Mouse (Mus musculus) CD4-positive, CD25-positive, alpha-beta regulatory T cell, adult 2 months (primary cell): ENCODE measurements around the gene Slc26a3.

Source experiments
- DNase-seq: peaks from one replicate; pipeline ENCODE4 v3.0.0-alpha.2; 2012; ENCODE audit warnings: low read depth, low spot score

Slc26a3 gene

DNA sequence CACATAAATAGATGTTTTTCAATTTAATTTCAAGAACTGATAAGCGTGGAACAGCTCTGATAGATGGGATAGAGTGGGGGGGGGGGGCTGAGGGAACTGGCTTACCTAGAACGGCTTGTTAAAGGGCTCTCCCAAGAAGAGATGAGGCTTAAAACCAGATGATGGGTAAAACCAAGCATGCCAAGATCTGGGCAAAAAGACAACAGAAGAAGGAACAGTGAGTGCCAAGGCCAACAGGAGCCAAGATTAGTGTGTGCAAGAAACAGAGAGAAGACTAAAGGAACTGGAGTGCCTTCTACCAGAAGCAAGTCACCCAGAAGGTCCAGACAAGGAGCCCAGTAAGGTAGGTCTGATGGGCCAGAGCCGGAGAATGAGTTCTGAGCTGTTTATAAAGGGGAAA lies at the start of gene Slc26a3:
Gene Slc26a3, plus strand, starts transcription at position 301 of the 400 bp plus-strand sequence.
- DNase-seq, result no peak

DNA sequence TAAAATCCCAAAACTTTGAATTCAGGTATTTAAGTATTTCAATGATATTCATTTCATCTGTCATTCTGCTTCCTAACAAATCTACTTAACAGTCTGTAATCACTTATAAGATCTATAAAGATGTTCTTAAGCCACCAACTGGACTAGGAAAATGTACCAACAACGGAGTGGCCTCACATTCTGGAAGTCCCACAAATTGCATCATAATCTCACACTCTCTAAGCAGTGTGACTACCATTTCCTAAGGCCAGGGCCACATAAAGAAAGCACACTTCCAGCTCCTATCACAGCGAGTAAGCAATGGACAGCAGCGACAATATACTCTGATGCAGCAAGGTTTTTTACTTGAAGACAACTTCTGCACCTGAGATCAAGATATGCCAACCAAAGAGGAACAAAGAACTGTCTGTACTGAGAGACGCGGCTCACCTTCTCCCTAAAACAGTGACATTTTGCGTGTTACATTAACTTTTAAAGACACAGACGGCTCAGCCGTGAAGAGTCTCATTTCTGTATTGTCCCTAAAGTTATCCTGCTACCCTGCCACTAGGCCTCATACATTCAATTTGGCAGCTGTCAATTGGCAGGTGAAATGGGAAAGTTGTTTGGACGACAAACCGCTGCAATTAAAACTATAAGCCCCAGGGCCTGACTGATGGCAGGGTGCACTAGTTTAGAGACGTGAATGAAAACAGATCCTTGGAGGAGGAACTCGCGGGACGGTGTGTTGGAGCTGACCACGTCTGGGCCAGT lies 40.3 kb upstream of the Slc26a3 start:
- DNase-seq, result no peak

- DNase-seq, result peak; percentile 98
Observed at GRCm38 (mm10) chr12:31350944-31351928, 39.4 kb upstream of the Slc26a3 start, which contains the start of gene Dld. Gene Dld, minus strand, starts transcription at chr12:31351453.

DNA sequence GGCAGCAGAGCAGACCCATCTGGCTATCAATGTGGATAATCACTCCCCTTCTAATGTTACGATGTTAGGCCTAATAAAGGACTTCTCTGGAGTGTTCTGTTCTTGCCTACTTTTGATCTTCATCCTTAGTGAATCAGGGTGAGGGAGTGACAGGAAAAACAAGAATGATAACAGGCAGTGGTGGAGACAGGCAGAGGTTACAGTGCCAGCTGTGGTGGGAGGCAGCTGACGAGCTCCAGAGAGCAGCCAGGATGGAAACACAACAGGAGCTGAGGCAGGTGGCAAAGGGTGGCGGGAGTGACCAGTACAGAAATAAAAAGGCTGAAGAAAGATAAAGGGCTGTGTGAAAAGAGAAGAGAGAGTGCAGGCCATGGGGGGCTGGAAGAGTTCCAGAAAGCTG lies 24.2 kb upstream of the Slc26a3 start:
- no peak for DNase-seq

GRCm38 (mm10) chr12:31367721-31368120 lies 22.9 kb upstream of the Slc26a3 start:
- DNase-seq, result no peak

DNA sequence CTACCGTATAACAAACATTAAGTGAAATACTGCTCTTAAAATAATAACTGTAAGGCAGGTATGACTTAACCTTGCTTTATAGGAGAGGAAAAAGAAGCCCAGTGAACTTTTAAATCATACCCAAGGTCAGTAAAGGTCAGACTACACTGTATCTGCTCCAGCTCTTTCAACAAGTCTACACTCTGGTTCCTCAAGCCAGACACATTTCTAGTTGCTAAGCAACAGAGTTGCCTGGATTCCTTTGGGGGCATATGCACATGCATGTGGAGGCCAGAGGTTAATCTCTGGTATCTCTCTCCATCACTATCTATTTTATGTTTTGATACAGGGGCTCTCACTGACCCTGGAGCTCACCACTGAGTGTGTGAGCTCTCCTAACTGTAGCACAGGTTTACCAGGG lies 21.6 kb upstream of the Slc26a3 start:
- DNase-seq, result no peak

DNA sequence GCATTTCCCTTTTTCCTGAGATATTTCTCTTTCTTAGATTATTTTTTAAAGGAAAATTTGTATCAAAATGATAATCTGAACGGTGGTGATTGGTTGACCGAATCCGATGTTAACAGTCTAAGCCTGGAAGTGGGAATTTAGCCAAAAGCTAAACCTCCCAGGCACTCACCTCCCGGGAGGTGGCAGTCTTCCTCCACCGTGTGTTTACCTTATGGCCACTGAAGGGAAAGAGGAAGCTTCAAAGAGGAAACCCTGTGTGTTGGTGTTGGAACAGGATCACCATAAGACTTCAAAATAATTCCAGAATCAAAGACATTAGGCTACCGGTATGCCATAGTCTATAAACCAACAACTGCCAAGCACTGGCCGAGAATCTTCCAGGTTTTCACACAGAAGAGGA lies 21.0 kb upstream of the Slc26a3 start:
- no peak for DNase-seq

DNA sequence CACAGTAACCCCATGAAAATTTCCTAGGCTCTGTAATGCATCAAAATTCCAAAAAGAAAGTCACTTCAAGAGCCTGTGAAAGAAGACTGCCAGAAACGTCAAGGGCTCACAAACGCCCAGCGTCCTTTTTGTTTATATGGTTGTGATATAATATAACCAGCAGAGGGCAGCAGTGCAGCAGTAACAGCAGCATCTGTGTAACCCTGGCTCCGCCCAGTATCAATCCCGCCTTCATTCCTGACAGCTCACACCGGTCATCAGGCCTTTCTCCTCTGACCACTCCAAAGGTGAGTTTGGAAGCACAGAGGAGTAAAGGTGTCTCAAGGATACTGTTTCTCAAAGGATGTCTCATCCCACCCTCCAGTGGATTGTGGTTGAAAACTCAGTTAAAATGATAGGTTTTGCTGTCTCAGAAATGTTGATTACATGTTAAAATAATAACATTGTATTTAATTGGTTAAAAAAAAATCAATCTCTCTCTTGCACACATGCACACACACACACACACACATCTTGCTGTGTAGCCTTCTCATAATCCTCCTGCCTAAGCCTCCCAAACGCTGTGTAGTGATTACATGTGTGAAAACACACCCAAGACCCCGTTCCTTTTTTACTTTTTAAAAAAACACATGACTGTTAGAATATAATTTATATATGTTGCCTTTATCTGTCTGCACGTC lies 15.9 kb upstream of the Slc26a3 start:
- peak; percentile 75 for DNase-seq

DNA sequence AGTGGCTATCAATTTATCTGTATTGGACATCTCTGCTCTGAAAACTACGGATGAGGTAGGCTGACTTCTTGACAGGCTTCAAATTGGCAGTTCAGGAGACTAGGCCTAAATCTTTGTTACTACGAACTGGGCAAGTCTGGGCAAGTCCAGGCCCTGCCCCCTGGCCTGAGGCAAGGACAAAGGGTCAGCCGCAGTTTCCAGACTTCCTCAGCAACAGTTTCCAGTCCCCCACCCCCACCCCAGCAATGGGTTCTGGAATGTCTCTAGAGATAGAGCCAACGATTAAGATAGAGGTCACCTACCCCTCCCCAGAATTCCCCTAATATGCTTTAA lies 15.4 kb upstream of the Slc26a3 start:
- DNase-seq, result no peak

GRCm38 (mm10) chr12:31376326-31376950 lies 14.2 kb upstream of the Slc26a3 start:
- no peak for DNase-seq

- DNase-seq, result no peak
Observed at GRCm38 (mm10) chr12:31377241-31377640, 13.4 kb upstream of the Slc26a3 start.

GRCm38 (mm10) chr12:31380878-31381277 lies 9.8 kb upstream of the Slc26a3 start:
- DNase-seq, result no peak

GRCm38 (mm10) chr12:31382451-31382850 lies 8.2 kb upstream of the Slc26a3 start:
- no peak for DNase-seq

GRCm38 (mm10) chr12:31387303-31387702 lies 3.4 kb upstream of the Slc26a3 start:
- no peak for DNase-seq

DNA sequence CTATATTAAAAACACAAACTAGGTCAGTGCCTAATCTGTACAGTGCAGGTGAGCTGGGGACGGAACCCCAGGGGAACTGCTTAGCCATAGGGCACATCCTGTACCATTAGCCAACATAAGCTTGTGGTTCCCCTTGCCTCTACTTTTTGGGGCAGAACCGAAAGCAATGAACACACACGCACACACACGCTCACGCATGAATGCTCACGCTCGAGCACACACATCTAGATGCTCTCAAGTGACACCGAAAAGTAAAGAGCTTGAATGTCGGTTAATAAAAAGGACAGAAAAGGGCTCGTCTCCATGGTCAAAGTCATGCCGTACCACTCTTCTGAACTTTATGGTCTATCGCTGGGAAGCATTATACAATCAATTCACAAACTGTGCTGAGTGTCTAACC lies 1.0 kb downstream of the Slc26a3 start:
- DNase-seq, result no peak

- DNase-seq, result no peak
Observed at GRCm38 (mm10) chr12:31395895-31396294, 5.2 kb downstream of the Slc26a3 start.

DNA sequence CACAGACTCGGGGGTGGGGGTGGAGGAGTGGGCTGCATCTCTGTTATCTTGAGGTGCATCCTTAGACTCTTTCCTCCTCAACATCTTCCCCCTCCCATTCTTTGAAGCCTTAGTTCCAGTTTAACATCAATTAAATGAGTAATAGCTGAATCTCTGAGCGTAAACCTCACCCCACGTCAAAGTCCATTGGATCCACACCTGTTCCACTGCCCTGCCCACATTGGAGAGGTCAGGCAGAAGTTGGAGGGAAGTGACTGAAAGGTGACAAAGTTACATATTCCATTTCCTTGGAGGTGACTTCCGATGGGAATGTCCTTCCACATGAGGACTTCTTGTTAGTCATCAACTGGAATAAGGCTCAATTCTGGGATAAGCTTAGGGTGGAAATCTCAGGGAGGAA lies 7.0 kb downstream of the Slc26a3 start:
- no peak for DNase-seq

GRCm38 (mm10) chr12:31400821-31401220 lies 10.2 kb downstream of the Slc26a3 start:
- no peak for DNase-seq

- DNase-seq, result no peak
Observed at GRCm38 (mm10) chr12:31401930-31402329, 11.3 kb downstream of the Slc26a3 start.

DNA sequence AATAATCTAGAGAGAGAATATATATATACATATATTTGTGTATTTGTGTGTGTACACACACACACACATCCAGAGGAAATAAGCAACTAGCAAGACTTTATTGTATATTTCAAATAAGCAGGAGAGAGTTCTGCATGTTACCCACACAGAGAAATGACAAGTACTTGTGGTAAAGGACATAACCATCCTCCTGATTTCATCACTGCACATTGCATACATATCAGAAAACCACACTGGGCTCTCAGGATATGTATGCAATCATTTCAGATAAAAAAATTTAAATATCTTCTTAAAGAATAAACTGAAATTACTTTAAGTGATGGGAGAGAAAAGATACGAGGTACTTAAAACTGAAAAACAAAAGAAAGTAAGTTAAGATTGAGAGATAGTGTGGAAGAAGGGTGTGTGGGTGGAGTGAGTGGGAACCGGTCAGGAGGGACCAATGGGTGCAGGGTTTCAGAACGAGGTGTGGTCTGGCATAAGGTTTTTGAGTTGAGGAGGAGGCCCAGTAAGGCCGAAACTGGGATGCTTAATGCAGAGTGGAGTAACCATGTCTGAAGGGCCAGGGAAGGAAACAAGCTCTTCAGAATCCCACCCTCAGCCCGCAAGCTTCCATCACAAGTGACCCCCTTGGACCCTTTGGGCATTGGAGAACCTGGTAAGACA lies 14.0 kb downstream of the Slc26a3 start:
- no peak for DNase-seq

- DNase-seq, result no peak
Observed at GRCm38 (mm10) chr12:31415971-31416370, 25.3 kb downstream of the Slc26a3 start.
